Mouse (Mus musculus) limb, embryonic 13.5 days (tissue): ENCODE data around the gene Myo6. TPM values are rescaled to one million over a fixed set of nuclear protein-coding genes. Genes with fewer than 3 reads are reported as not detected.

ENCODE experiments used
- ATAC-seq: fragments of 200-750 bp; cut with Nextera tagmentation; 2 replicates; pipeline ENCODE4 v1.8.0; 2017; ENCODE audit warnings: low read depth, moderate number of reproducible peaks, moderate TSS enrichment; ENCODE audit not compliant: low FRiP score
- H3K27ac ChIP-seq: fragments of 300-500 bp; sonication (generic); 2 replicates; pipeline ENCODE4 v1.5.1; 2015; ENCODE audit warnings: inconsistent platforms, mild to moderate bottlenecking, moderate library complexity
- H3K27me3 ChIP-seq: fragments of 300-500 bp; sonication (generic); 2 replicates; pipeline ENCODE4 v1.6.1; 2015; ENCODE audit warnings: mild to moderate bottlenecking, inconsistent platforms
- H3K36me3 ChIP-seq: fragments of 300-500 bp; sonication (generic); 2 replicates; pipeline ENCODE4 v1.6.1; 2015; ENCODE audit warnings: inconsistent platforms, mild to moderate bottlenecking, moderate library complexity
- H3K4me1 ChIP-seq: fragments of 300-500 bp; sonication (generic); 2 replicates; pipeline ENCODE4 v1.6.1; 2015; ENCODE audit warnings: inconsistent platforms
- H3K4me2 ChIP-seq: fragments of 300-500 bp; sonication (generic); replicated peaks from 2 replicates; pipeline ENCODE4 v1.6.1; 2015; ENCODE audit warnings: inconsistent platforms, mild to moderate bottlenecking, moderate library complexity
- H3K4me3 ChIP-seq: fragments of 300-500 bp; sonication (generic); 2 replicates; pipeline ENCODE4 v1.5.1; 2015; ENCODE audit warnings: moderate library complexity, mild to moderate bottlenecking, inconsistent platforms
- H3K9ac ChIP-seq: fragments of 300-500 bp; sonication (generic); 2 replicates; pipeline ENCODE4 v1.6.1; 2015; ENCODE audit warnings: mild to moderate bottlenecking, inconsistent platforms
- H3K9me3 ChIP-seq: fragments of 300-500 bp; sonication (generic); 2 replicates; pipeline ENCODE4 v1.6.1; 2016; ENCODE audit warnings: inconsistent platforms
- WGBS: fragments of 180-500 bp; shearing (Covaris S2); methylation state at CpG from one replicate; pipeline ENCODE4 v1.1.7; 2015; 5-methylcytosine and 5-hydroxymethylcytosine counted together
- polyA plus RNA-seq: library from polyadenylated mRNA; unstranded; fragments of >200 nt; fragmentation: Nextera tagmentation; extraction: Ambion mirVana; gene quantifications from 2 replicates; pipeline ENCODE4 v1.2.1, GENCODE M21; 2015

Myo6 gene
- polyA plus RNA-seq, 1 experiment from 2014 or later = 10.9 TPM

- H3K9me3 ChIP-seq = 0 out of 2 replicates have a peak, but pooled peaks cover 6% of the 10 kb centered on the region
- ATAC-seq = no peak
- no peak overlapping the region for H3K9ac ChIP-seq
- no peak overlapping the region for H3K4me2 ChIP-seq
- no peak overlapping the region for H3K27ac ChIP-seq
- no peaks in the 10 kb centered on the region for H3K36me3 ChIP-seq
- 93% methylated on average over 3 of the region's 3 CpGs for WGBS
- H3K4me1 ChIP-seq = no peaks in the 10 kb centered on the region
- H3K27me3 ChIP-seq = no peaks in the 10 kb centered on the region
- no peak overlapping the region for H3K4me3 ChIP-seq
Measured at GRCm38 (mm10) chr9:80282426-80282825, 117.6 kb downstream of the Myo6 start.

- H3K4me1 ChIP-seq = no peaks in the 10 kb centered on the region
- 74% methylated on average over 2 of the region's 2 CpGs for WGBS
- 0 out of 2 replicates have a peak, but pooled peaks cover 6% of the 10 kb centered on the region for H3K9me3 ChIP-seq
- H3K27ac ChIP-seq = no peak overlapping the region
- no peak overlapping the region for H3K4me3 ChIP-seq
- H3K27me3 ChIP-seq = no peaks in the 10 kb centered on the region
- H3K9ac ChIP-seq = no peak overlapping the region
- ATAC-seq = no peak
- 0 out of 2 replicates have a peak, but pooled peaks cover 3% of the 10 kb centered on the region for H3K36me3 ChIP-seq
- H3K4me2 ChIP-seq = no peak overlapping the region
Measured at GRCm38 (mm10) chr9:80284539-80285174, 119.8 kb downstream of the Myo6 start.

- Histone ChIP-seq H3K4me1 (no peaks in the 10 kb centered on the region), H3K4me3 (no peak overlapping the region), H3K9ac (no peak overlapping the region), H3K4me2 (no peak overlapping the region), H3K27ac (no peak overlapping the region), H3K9me3 (0 out of 2 replicates have a peak, but pooled peaks cover 6% of the 10 kb centered on the region), H3K27me3 (no peaks in the 10 kb centered on the region), H3K36me3 (0 out of 2 replicates have a peak, but pooled peaks cover 6% of the 10 kb centered on the region)
- 83% methylated on average over 7 of the region's 7 CpGs for WGBS
- ATAC-seq = no peak
Measured at GRCm38 (mm10) chr9:80286845-80287244, 122.0 kb downstream of the Myo6 start.

- H3K9ac ChIP-seq = no peak overlapping the region
- H3K27me3 ChIP-seq = no peaks in the 10 kb centered on the region
- no peak overlapping the region for H3K4me3 ChIP-seq
- no peak for ATAC-seq
- WGBS = 54% methylated on average over 2 of the region's 2 CpGs
- H3K4me1 ChIP-seq = no peaks in the 10 kb centered on the region
- H3K36me3 ChIP-seq = 0 out of 2 replicates have a peak, but pooled peaks cover 8% of the 10 kb centered on the region
- H3K9me3 ChIP-seq = no peaks in the 10 kb centered on the region
- no peak overlapping the region for H3K27ac ChIP-seq
- H3K4me2 ChIP-seq = no peak overlapping the region
Measured at GRCm38 (mm10) chr9:80293056-80293584, 128.3 kb downstream of the Myo6 start.

- Histone ChIP-seq H3K27me3 (no peaks in the 10 kb centered on the region), H3K9me3 (no peaks in the 10 kb centered on the region), H3K9ac (no peak overlapping the region), H3K36me3 (peaks cover 7% of the 10 kb centered on the region; the same call in 1 of the 2 replicates), H3K4me1 (no peaks in the 10 kb centered on the region), H3K4me2 (no peak overlapping the region), H3K27ac (no peak overlapping the region), H3K4me3 (no peak overlapping the region)
- ATAC-seq = no peak
- WGBS = 60% methylated on average over 4 of the region's 4 CpGs
Measured at GRCm38 (mm10) chr9:80296086-80296485, 131.3 kb downstream of the Myo6 start.

GRCm38 (mm10) chr9:80299031-80299430 is 134.2 kb downstream of the Myo6 start:
- Histone ChIP-seq H3K9ac (no peak overlapping the region), H3K4me3 (no peak overlapping the region), H3K4me1 (no peaks in the 10 kb centered on the region), H3K9me3 (no peaks in the 10 kb centered on the region), H3K27me3 (no peaks in the 10 kb centered on the region), H3K4me2 (no peak overlapping the region), H3K27ac (no peak overlapping the region), H3K36me3 (no peaks in the 10 kb centered on the region; the same call in 1 of the 2 replicates)
- no peak for ATAC-seq
- 92% methylated on average over 9 of the region's 9 CpGs for whole genome bisulfite sequencing

GRCm38 (mm10) chr9:80303518-80303917 is 138.7 kb downstream of the Myo6 start:
- H3K4me3 ChIP-seq = no peak overlapping the region
- H3K4me1 ChIP-seq = no peaks in the 10 kb centered on the region
- no peaks in the 10 kb centered on the region for H3K27me3 ChIP-seq
- H3K9me3 ChIP-seq = no peaks in the 10 kb centered on the region
- 74% methylated on average over 4 of the region's 4 CpGs for WGBS
- H3K27ac ChIP-seq = no peak overlapping the region
- H3K4me2 ChIP-seq = no peak overlapping the region
- no peaks in the 10 kb centered on the region; the same call in 1 of the 2 replicates for H3K36me3 ChIP-seq
- no peak for ATAC-seq
- H3K9ac ChIP-seq = no peak overlapping the region

GRCm38 (mm10) chr9:80306390-80306789 is 141.6 kb downstream of the Myo6 start:
- H3K4me2 ChIP-seq = no peak overlapping the region
- H3K36me3 ChIP-seq = no peaks in the 10 kb centered on the region; the same call in 1 of the 2 replicates
- H3K27me3 ChIP-seq = no peaks in the 10 kb centered on the region
- ATAC-seq = no peak
- no peak overlapping the region for H3K4me3 ChIP-seq
- H3K4me1 ChIP-seq = no peaks in the 10 kb centered on the region
- no peak overlapping the region for H3K27ac ChIP-seq
- 86% methylated on average over 4 of the region's 4 CpGs for WGBS
- H3K9ac ChIP-seq = no peak overlapping the region
- H3K9me3 ChIP-seq = no peaks in the 10 kb centered on the region

GRCm38 (mm10) chr9:80306853-80307252 is 142.0 kb downstream of the Myo6 start:
- no peak for ATAC-seq
- no peak overlapping the region for H3K4me2 ChIP-seq
- 55% methylated on average over 11 of the region's 11 CpGs for WGBS
- H3K9me3 ChIP-seq = no peaks in the 10 kb centered on the region
- H3K36me3 ChIP-seq = no peaks in the 10 kb centered on the region
- no peak overlapping the region for H3K27ac ChIP-seq
- H3K27me3 ChIP-seq = no peaks in the 10 kb centered on the region
- no peak overlapping the region for H3K4me3 ChIP-seq
- H3K4me1 ChIP-seq = no peaks in the 10 kb centered on the region
- no peak overlapping the region for H3K9ac ChIP-seq

GRCm38 (mm10) chr9:80307629-80308028 is 142.8 kb downstream of the Myo6 start:
- H3K27me3 ChIP-seq = no peaks in the 10 kb centered on the region
- H3K4me3 ChIP-seq = no peak overlapping the region
- H3K36me3 ChIP-seq = no peaks in the 10 kb centered on the region
- H3K4me2 ChIP-seq = no peak overlapping the region
- H3K9me3 ChIP-seq = no peaks in the 10 kb centered on the region
- H3K9ac ChIP-seq = no peak overlapping the region
- WGBS = 84% methylated on average over 13 of the region's 13 CpGs
- H3K27ac ChIP-seq = no peak overlapping the region
- ATAC-seq = no peak
- H3K4me1 ChIP-seq = no peaks in the 10 kb centered on the region

GRCm38 (mm10) chr9:80313610-80314009 is 148.8 kb downstream of the Myo6 start:
- ATAC-seq = no peak
- no peaks in the 10 kb centered on the region for H3K9me3 ChIP-seq
- H3K4me1 ChIP-seq = no peaks in the 10 kb centered on the region
- 69% methylated on average over 5 of the region's 5 CpGs for WGBS
- no peak overlapping the region for H3K27ac ChIP-seq
- H3K9ac ChIP-seq = no peak overlapping the region
- no peak overlapping the region for H3K4me3 ChIP-seq
- no peaks in the 10 kb centered on the region for H3K36me3 ChIP-seq
- no peak overlapping the region for H3K4me2 ChIP-seq
- H3K27me3 ChIP-seq = no peaks in the 10 kb centered on the region

- no peak for ATAC-seq
- 91% methylated on average over 6 of the region's 6 CpGs for WGBS
Measured at GRCm38 (mm10) chr9:80315922-80316321, 151.1 kb downstream of the Myo6 start.

GRCm38 (mm10) chr9:80318027-80318426 is 153.2 kb downstream of the Myo6 start:
- Histone ChIP-seq H3K27ac (no peak overlapping the region), H3K27me3 (no peaks in the 10 kb centered on the region), H3K4me2 (no peak overlapping the region), H3K9ac (no peak overlapping the region), H3K4me3 (no peak overlapping the region), H3K4me1 (no peaks in the 10 kb centered on the region), H3K9me3 (no peaks in the 10 kb centered on the region), H3K36me3 (no peaks in the 10 kb centered on the region)
- no peak for ATAC-seq
- WGBS = 85% methylated on average over 6 of the region's 6 CpGs

More at GRCm38 (mm10) chr9:80315922-80316321, 151.1 kb downstream of the Myo6 start:
- H3K9ac ChIP-seq = no peak overlapping the region
- H3K4me2 ChIP-seq = no peak overlapping the region
- H3K36me3 ChIP-seq = no peaks in the 10 kb centered on the region
- no peak overlapping the region for H3K27ac ChIP-seq
- H3K9me3 ChIP-seq = no peaks in the 10 kb centered on the region
- no peaks in the 10 kb centered on the region for H3K27me3 ChIP-seq
- H3K4me1 ChIP-seq = no peaks in the 10 kb centered on the region
- H3K4me3 ChIP-seq = no peak overlapping the region
